Mouse (Mus musculus): ENCODE measurements at regions not wholly inside any gene's neighbourhood (a gene's known extent, or its start where the extent isn't known, plus 50 kb on each side); places are given as distances from the start of the nearest gene placed in this dataset.
"Not testable (repeated sequence)": the region's sequence is repeated elsewhere in the genome, so short reads cannot be mapped to it uniquely, and the experiment has no call there.

DNA sequence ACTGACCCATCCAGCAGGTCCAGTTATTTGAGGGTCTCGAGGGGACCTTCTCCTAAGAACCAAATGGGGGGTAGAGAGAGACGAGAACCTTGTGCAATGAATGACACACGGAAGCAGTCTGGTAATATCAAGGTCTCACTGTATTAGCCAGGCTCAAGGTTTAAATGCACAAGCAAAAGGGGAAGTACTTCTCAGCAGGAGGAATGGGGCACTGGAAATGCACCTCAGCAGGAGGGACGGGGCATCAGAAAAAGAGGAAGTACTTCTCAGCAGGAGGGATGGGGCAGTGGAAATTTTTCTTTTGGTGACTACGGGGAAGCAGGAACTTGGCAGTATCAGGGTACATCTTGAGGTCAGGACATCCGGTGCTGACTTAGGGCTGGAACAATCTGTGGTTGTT lies 74.9 kb upstream of the Vmn1r3 start:
- peak; percentile 80 for DNase-seq (ENCODE audit: low read depth, low spot score)

DNA sequence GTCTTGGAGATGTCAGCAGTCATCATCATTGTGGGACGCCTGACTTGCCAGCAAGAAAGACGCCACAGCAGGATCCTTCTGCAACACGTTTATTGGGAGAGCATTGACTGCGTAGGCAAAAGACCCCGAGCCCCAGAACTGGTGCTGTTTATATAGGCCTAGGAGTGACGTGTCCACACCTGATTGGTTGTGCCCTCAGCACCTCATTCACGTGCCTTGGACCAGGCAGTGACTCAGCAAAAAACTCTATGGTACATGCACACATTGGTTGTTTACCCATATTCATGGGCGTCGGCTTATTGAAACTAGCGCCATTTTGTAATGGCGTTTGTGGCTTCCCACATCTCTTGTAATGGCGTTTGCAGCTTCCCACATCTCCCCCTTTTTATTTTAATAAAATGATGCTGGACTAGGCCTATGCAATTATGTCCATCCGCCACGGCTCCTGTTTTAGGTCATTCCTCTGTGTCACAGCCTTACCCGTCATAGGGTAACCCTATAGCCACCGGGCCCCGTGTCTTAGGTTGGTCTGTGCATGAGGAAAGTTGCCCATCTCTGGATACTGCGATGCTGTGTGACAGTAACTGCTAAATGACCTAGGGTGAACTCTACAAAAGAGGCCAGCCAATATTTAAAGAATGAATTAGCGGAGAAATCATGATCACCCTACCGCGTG lies 67.6 kb upstream of the Vmn1r3 start:
- DNase-seq (ENCODE audit: low read depth, low spot score) = peak; percentile 58

- peak; percentile 72 for DNase-seq (ENCODE audit: low read depth, low spot score)
Measured at GRCm38 (mm10) chr4:3250258-3250657, 65.1 kb upstream of the Vmn1r3 start.

DNA sequence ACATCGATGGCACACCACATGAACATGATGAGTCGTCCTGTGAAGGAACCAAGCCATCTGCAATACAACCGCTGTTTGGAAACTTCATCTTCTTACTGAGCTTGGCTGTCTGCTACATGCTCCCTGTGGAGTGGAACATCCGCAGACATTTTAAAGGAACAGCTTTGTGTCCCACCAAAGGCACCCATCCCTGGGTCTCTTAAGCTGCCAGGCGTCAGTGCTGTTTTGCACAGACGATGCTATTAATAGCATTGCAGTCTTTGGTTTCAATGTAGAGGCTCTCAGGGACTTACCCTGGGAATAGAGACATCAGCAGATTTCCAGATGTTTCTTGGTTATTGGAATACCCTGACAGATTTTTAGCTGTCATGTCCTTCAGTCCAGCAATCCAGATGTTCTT lies 56.9 kb upstream of the Vmn1r3 start:
- not testable (repeated sequence) for DNase-seq (ENCODE audit: low read depth, low spot score)

DNA sequence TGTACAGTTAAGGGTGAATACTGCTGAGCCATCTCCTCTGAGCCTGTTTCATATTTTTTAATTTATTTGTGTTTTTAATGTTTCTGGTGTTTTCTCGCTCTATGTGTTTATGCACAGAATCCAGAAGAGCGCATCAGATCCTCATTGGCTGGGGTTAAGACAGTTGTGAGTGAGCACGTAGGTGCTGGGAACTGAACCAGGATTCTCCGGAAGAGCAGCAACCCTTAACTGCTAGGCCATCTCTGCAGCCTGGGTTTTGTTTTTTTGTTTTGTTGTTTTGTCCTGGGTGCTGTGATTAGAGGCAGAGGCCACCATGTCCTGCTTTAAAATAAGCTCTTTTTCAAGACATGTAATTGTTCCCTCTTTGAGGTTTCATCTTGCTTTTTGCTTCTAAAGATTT lies 56.2 kb upstream of the Vmn1r3 start:
- DNase-seq (ENCODE audit: low read depth, low spot score) = not testable (repeated sequence)

- DNase-seq (ENCODE audit: low read depth, low spot score) = not testable (repeated sequence)
Measured at GRCm38 (mm10) chr4:3238493-3238892, 53.3 kb upstream of the Vmn1r3 start.

GRCm38 (mm10) chr4:3236148-3236779 lies 51.1 kb upstream of the Vmn1r3 start:
- not testable (repeated sequence) for DNase-seq (ENCODE audit: low read depth, low spot score)
